Mouse (Mus musculus) erythroid progenitor cell, adult 5-6 weeks (primary cell): ENCODE data around the gene Wfdc17. TPM values are rescaled to one million over a fixed set of nuclear protein-coding genes. Genes with fewer than 3 reads are reported as not detected.

Experiments used
- ATAC-seq: replicated peaks from 2 replicates; pipeline ENCODE4 v1.8.0; 2016; ENCODE audit warnings: moderate number of reproducible peaks, mild to moderate bottlenecking, moderate TSS enrichment, inconsistent platforms; ENCODE audit not compliant: poor library complexity, low FRiP score, severe bottlenecking
- total RNA-seq, 2 experiments: library from RNA; stranded (forward) in 1 of 2; stranded (reverse) in 1 of 2; fragments of 150-400 nt in 1 of 2; fragments of 186-747, 209-891 nt in 1 of 2; gene quantifications; 2 replicates each; pipeline versions ENCODE4 v1.2.3 to v1.2.4; 2015 to 2017; ENCODE audit warnings: low replicate concordance in 2 of 2

The Wfdc17 gene
- total RNA-seq, 2 experiments from 2014 or later: 51.1 TPM; not detected in 1

GRCm38 (mm10) chr11:83737109-83737558, 33.3 kb downstream of the Wfdc17 start:
- ATAC-seq: no peak

GRCm38 (mm10) chr11:83739241-83739640, 35.5 kb downstream of the Wfdc17 start:
- ATAC-seq: peak; percentile 72

GRCm38 (mm10) chr11:83740443-83740991, 36.7 kb downstream of the Wfdc17 start:
- no peak for ATAC-seq

GRCm38 (mm10) chr11:83741841-83742240, 38.0 kb downstream of the Wfdc17 start:
- no peak for ATAC-seq

- ATAC-seq: no peak
Measured at GRCm38 (mm10) chr11:83742731-83743355, 39.1 kb downstream of the Wfdc17 start.

- no peak for ATAC-seq
Measured at GRCm38 (mm10) chr11:83743525-83743924, 39.7 kb downstream of the Wfdc17 start.

- ATAC-seq: no peak
Measured at GRCm38 (mm10) chr11:83746152-83746551, 42.4 kb downstream of the Wfdc17 start.

GRCm38 (mm10) chr11:83746681-83747080, 42.9 kb downstream of the Wfdc17 start, which contains the start of gene Wfdc21:
Gene Wfdc21 (plus strand): TSS chr11:83746940.
- 0 out of 2 replicates have a peak, but pooled peaks have one; percentile 19 for ATAC-seq

GRCm38 (mm10) chr11:83747376-83748265, 43.8 kb downstream of the Wfdc17 start:
- ATAC-seq: no peak

GRCm38 (mm10) chr11:83753581-83754181, 49.9 kb downstream of the Wfdc17 start, which contains the start of gene Heatr6:
Gene Heatr6 (plus strand): TSS chr11:83753696.
- ATAC-seq: peak; percentile 89

GRCm38 (mm10) chr11:83754227-83754626, 50.4 kb downstream of the Wfdc17 start:
- ATAC-seq: peak; percentile 21; the same call in 1 of the 2 replicates

Other genes with a start within 250 kb of the Wfdc17 start
- gene Mmp28, start 240.9 kb upstream of the Wfdc17 start, total RNA-seq (2015; ENCODE audit: low replicate concordance): not detected in 2 replicates
- 1.7 TPM in 1 of 2 replicates, not detected in the other for gene Mmp28, start 240.9 kb upstream of the Wfdc17 start, total RNA-seq (2017; ENCODE audit: low replicate concordance)
- gene Taf15, start 230.9 kb upstream of the Wfdc17 start, total RNA-seq (2015; ENCODE audit: low replicate concordance): 47.2 and 59.5 TPM in 2 replicates
- gene Taf15, start 230.9 kb upstream of the Wfdc17 start, total RNA-seq (2017; ENCODE audit: low replicate concordance): 50.6 and 95.9 TPM in 2 replicates
- gene Heatr9, start 181.8 kb upstream of the Wfdc17 start, total RNA-seq (2015; ENCODE audit: low replicate concordance): not detected in 2 replicates
- 0.26 TPM in 1 of 2 replicates, not detected in the other for gene Heatr9, start 181.8 kb upstream of the Wfdc17 start, total RNA-seq (2017; ENCODE audit: low replicate concordance)
- 11.5 and 25.6 TPM in 2 replicates for gene Ccl5, start 173.5 kb upstream of the Wfdc17 start, total RNA-seq (2015; ENCODE audit: low replicate concordance)
- 4.6 TPM in 1 of 2 replicates, not detected in the other for gene Ccl5, start 173.5 kb upstream of the Wfdc17 start, total RNA-seq (2017; ENCODE audit: low replicate concordance)
- gene Ccl9, start 125.4 kb upstream of the Wfdc17 start, total RNA-seq (2015; ENCODE audit: low replicate concordance): 28.1 and 34.2 TPM in 2 replicates
- 7.1 and 35.4 TPM in 2 replicates for gene Ccl9, start 125.4 kb upstream of the Wfdc17 start, total RNA-seq (2017; ENCODE audit: low replicate concordance)
- gene Ccl6, start 110.9 kb upstream of the Wfdc17 start, total RNA-seq (2015; ENCODE audit: low replicate concordance): 55.5 and 74.2 TPM in 2 replicates
- gene Ccl6, start 110.9 kb upstream of the Wfdc17 start, total RNA-seq (2017; ENCODE audit: low replicate concordance): 24.0 and 25.2 TPM in 2 replicates
- gene Rpl9-ps1, start 58.4 kb upstream of the Wfdc17 start, total RNA-seq (2015; ENCODE audit: low replicate concordance): not detected in 2 replicates
- not detected in 2 replicates for gene Rpl9-ps1, start 58.4 kb upstream of the Wfdc17 start, total RNA-seq (2017; ENCODE audit: low replicate concordance)
- 34.6 and 35.2 TPM in 2 replicates for gene Ccl3, start 54.6 kb upstream of the Wfdc17 start, total RNA-seq (2015; ENCODE audit: low replicate concordance)
- gene Ccl3, start 54.6 kb upstream of the Wfdc17 start, total RNA-seq (2017; ENCODE audit: low replicate concordance): 16.3 and 19.1 TPM in 2 replicates
- gene Ccl4, start 41.4 kb upstream of the Wfdc17 start, total RNA-seq (2015; ENCODE audit: low replicate concordance): 7.1 and 12.6 TPM in 2 replicates
- 0.51 and 17.1 TPM in 2 replicates for gene Ccl4, start 41.4 kb upstream of the Wfdc17 start, total RNA-seq (2017; ENCODE audit: low replicate concordance)
- gene Wfdc18, start 5.0 kb downstream of the Wfdc17 start, total RNA-seq (2015; ENCODE audit: low replicate concordance): not detected in 2 replicates
- gene Wfdc18, start 5.0 kb downstream of the Wfdc17 start, total RNA-seq (2017; ENCODE audit: low replicate concordance): not detected in 2 replicates
- gene Wfdc21, start 42.9 kb downstream of the Wfdc17 start, total RNA-seq (2015; ENCODE audit: low replicate concordance): 132 and 167 TPM in 2 replicates
- 99.0 and 117 TPM in 2 replicates for gene Wfdc21, start 42.9 kb downstream of the Wfdc17 start, total RNA-seq (2017; ENCODE audit: low replicate concordance)
- gene Heatr6, start 49.7 kb downstream of the Wfdc17 start, total RNA-seq (2015; ENCODE audit: low replicate concordance): 2.9 and 4.7 TPM in 2 replicates
- 1.5 and 3.3 TPM in 2 replicates for gene Heatr6, start 49.7 kb downstream of the Wfdc17 start, total RNA-seq (2017; ENCODE audit: low replicate concordance)
- gene Hnf1b, start 146.1 kb downstream of the Wfdc17 start, total RNA-seq (2015; ENCODE audit: low replicate concordance): not detected in 2 replicates
- gene Hnf1b, start 146.1 kb downstream of the Wfdc17 start, total RNA-seq (2017; ENCODE audit: low replicate concordance): not detected in 2 replicates
- gene Ddx52, start 238.1 kb downstream of the Wfdc17 start, total RNA-seq (2015; ENCODE audit: low replicate concordance): 10.5 and 21.0 TPM in 2 replicates
- gene Ddx52, start 238.1 kb downstream of the Wfdc17 start, total RNA-seq (2017; ENCODE audit: low replicate concordance): 17.8 and 22.6 TPM in 2 replicates